Mouse (Mus musculus): ENCODE measurements around the gene Igsf3. TPM values are rescaled to one million over a fixed set of nuclear protein-coding genes. Genes with fewer than 3 reads are reported as not detected.

The Igsf3 gene
- polyA plus RNA-seq, 1 experiment from 2014 or later, result 36.2 TPM

DNA sequence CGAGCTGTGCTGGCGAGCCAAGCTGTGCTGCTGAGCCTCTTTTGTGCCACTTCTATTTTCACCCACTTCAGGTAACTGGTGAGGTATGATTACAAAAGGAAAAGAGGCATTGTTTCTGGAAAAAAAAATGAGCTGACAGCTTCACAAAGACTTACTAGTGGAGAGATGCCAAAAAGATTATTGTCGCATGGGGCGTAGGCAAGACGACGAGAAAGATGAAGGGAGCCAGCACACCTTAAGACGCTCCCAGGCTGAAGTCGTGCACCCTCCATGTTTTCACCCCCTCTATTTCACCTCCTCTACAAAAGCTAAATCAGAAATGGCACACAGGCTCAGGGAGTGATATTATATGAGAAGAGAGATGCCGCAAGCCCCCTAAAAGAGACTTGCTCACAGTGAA, 113.6 kb downstream of the Igsf3 start:
- H3K4me1 ChIP-seq (ENCODE audit: control insufficient read depth, insufficient read depth, low read length), result peaks cover 7% of the 10 kb centered on the region

DNA sequence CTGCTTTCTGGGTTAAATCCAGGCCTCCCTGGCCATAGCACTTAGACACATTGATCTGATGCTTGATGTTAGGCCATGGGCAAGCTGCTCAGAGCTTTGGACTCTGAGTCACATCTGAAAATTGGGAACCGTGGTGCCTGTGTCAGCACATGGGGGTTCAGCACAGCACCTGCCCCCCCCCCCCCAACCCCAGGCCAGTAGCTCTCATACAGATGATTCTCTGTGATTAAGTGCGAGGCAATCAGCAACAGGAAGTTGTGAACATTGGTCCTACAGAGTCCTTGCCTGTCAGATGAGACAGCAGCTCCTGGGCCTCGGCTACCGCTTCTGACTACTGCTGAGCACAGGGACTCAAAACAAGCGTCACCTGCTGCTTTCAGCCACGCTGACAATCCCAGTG, 116.0 kb downstream of the Igsf3 start:
- 79% methylated on average over 6 of the region's 6 CpGs for WGBS
- H3K36me3 ChIP-seq (ENCODE audit: control insufficient read depth, insufficient read depth), result no peaks in the 10 kb centered on the region
- no peak overlapping the region for H3K4me2 ChIP-seq (ENCODE audit: low read depth, low read length)
- no peaks in the 10 kb centered on the region for H3K27me3 ChIP-seq (ENCODE audit: control insufficient read depth, insufficient read depth, low read length)
- no peak overlapping the region for H3K9ac ChIP-seq (ENCODE audit: low read length)
- peaks cover 4% of the 10 kb centered on the region for H3K4me1 ChIP-seq (ENCODE audit: control insufficient read depth, insufficient read depth, low read length)
- no peak for ATAC-seq (replicated peaks; ENCODE audit: extremely low read depth, insufficient read depth, low FRiP score)
- no peak overlapping the region for H3K4me3 ChIP-seq (ENCODE audit: low read length)
- H3K27ac ChIP-seq (ENCODE audit: low read length), result no peak overlapping the region
- no peaks in the 10 kb centered on the region for H3K9me3 ChIP-seq (replicated peaks; ENCODE audit: control insufficient read depth, low read length)

More for the DNA sequence above, 113.6 kb downstream of the Igsf3 start:
- H3K4me3 ChIP-seq (ENCODE audit: low read length), result no peak overlapping the region
- H3K27ac ChIP-seq (ENCODE audit: low read length), result no peak overlapping the region
- H3K27me3 ChIP-seq (ENCODE audit: control insufficient read depth, insufficient read depth, low read length), result no peaks in the 10 kb centered on the region
- H3K4me2 ChIP-seq (ENCODE audit: low read depth, low read length), result no peak overlapping the region
- H3K9me3 ChIP-seq (replicated peaks; ENCODE audit: control insufficient read depth, low read length), result no peaks in the 10 kb centered on the region
- no peak overlapping the region for H3K9ac ChIP-seq (ENCODE audit: low read length)
- H3K36me3 ChIP-seq (ENCODE audit: control insufficient read depth, insufficient read depth), result no peaks in the 10 kb centered on the region
- no peak for ATAC-seq (replicated peaks; ENCODE audit: extremely low read depth, insufficient read depth, low FRiP score)
- WGBS, result 82% methylated on average over 9 of the region's 9 CpGs

DNA sequence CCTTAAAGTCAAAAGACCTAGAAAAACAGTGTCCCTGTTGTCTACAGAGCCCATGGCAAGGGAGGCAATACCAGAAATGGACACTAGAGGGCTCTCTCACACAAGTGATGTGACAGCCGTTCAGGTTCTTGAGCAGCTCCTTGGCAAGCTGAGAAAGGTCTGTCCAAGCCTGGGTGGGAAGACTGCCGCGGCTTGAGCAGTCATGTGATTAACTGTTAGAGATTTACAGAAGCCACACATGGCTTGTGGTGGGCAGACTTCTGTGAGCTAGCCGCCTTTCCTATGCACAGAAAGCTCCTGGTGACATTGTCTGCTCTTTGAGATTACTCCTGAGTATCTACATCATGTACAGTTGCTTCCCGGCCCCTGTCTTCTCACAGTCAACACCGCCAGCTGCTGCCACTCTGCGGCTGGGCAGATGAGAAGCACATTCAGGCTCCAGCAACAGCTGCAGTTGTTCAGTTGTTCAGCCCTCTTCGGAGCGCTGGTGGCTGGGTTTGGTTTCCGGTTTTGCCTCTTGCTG, 117.1 kb downstream of the Igsf3 start:
- peak; percentile 69 for ATAC-seq (replicated peaks; ENCODE audit: extremely low read depth, insufficient read depth, low FRiP score)
- Histone ChIP-seq H3K27ac (ENCODE audit: low read length) (peak overlapping the region; percentile 57), H3K9ac (ENCODE audit: low read length) (0 out of 2 replicates have a peak overlapping the region, but pooled peaks have one; percentile 32), H3K36me3 (ENCODE audit: control insufficient read depth, insufficient read depth) (no peaks in the 10 kb centered on the region), H3K4me2 (ENCODE audit: low read depth, low read length) (peak overlapping the region; percentile 48), H3K9me3 (replicated peaks; ENCODE audit: control insufficient read depth, low read length) (no peaks in the 10 kb centered on the region), H3K4me1 (ENCODE audit: control insufficient read depth, insufficient read depth, low read length) (peaks cover 4% of the 10 kb centered on the region), H3K27me3 (ENCODE audit: control insufficient read depth, insufficient read depth, low read length) (no peaks in the 10 kb centered on the region), H3K4me3 (ENCODE audit: low read length) (0 out of 2 replicates have a peak overlapping the region, but pooled peaks have one; percentile 17)
- 29% methylated on average over 10 of the region's 10 CpGs for WGBS

DNA sequence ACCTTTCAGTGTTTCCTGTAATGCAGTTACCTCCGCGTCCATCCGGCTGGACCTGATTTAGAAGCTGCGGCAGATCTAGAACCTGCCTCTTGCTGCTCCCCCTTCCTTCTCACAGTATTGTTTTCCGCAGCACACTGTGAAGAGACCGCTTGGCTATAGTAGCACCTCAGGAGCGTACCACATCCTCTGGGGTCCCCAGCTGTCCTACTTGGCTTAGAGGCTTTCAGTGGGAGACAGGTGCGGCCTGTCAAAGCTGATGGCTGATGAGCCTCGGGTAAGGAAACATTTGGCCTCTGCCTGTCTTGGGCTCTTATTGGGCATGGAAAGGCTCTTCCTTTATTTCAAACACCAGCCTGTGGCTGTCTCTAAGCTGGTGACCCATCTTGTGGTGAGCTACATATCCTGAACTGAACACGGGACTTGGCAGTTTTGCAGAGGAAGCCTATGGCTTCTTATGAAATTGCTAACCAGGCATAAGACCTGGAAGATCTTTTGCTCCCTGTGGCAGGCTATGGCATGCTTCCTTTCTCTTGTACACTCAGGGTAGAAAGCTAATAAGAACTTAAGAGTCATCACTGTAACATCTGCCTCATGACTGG, 120.6 kb downstream of the Igsf3 start:
- Histone ChIP-seq H3K4me2 (ENCODE audit: low read depth, low read length) (no peak overlapping the region), H3K27me3 (ENCODE audit: control insufficient read depth, insufficient read depth, low read length) (no peaks in the 10 kb centered on the region), H3K36me3 (ENCODE audit: control insufficient read depth, insufficient read depth) (no peaks in the 10 kb centered on the region), H3K27ac (ENCODE audit: low read length) (0 out of 2 replicates have a peak overlapping the region, but pooled peaks have one; percentile 5), H3K9me3 (replicated peaks; ENCODE audit: control insufficient read depth, low read length) (no peaks in the 10 kb centered on the region), H3K9ac (ENCODE audit: low read length) (no peak overlapping the region), H3K4me1 (ENCODE audit: control insufficient read depth, insufficient read depth, low read length) (peaks cover 24% of the 10 kb centered on the region), H3K4me3 (ENCODE audit: low read length) (no peak overlapping the region)
- WGBS, result 83% methylated on average over 10 of the region's 10 CpGs
- no peak for ATAC-seq (replicated peaks; ENCODE audit: extremely low read depth, insufficient read depth, low FRiP score)

DNA sequence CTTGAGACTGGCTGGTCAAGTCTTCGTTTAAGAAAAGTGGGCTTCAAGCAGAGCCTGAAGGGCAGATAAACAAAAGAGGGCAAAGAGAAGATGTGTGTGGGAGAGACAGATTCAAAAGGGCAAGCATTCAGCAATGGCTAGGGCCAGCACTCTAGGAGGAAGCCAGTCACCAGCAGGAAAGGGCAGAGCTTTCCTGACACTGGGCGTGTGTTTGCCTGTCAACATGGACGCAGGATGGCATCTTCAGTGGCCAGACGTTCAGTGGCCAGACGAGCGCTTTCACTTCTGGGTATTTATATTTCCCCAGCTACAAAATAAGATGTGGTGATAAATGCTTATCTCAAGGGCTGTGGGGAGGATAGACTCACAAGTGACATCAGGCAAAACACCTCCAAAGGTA, 123.0 kb downstream of the Igsf3 start:
- H3K36me3 ChIP-seq (ENCODE audit: control insufficient read depth, insufficient read depth), result no peaks in the 10 kb centered on the region
- H3K4me2 ChIP-seq (ENCODE audit: low read depth, low read length), result no peak overlapping the region
- no peaks in the 10 kb centered on the region for H3K27me3 ChIP-seq (ENCODE audit: control insufficient read depth, insufficient read depth, low read length)
- H3K9me3 ChIP-seq (replicated peaks; ENCODE audit: control insufficient read depth, low read length), result no peaks in the 10 kb centered on the region
- peaks cover 20% of the 10 kb centered on the region for H3K4me1 ChIP-seq (ENCODE audit: control insufficient read depth, insufficient read depth, low read length)
- no peak overlapping the region for H3K9ac ChIP-seq (ENCODE audit: low read length)
- no peak for ATAC-seq (replicated peaks; ENCODE audit: extremely low read depth, insufficient read depth, low FRiP score)
- H3K27ac ChIP-seq (ENCODE audit: low read length), result peak overlapping the region; percentile 56; the same call in 1 of the 2 replicates
- WGBS, result 63% methylated on average over 6 of the region's 6 CpGs
- H3K4me3 ChIP-seq (ENCODE audit: low read length), result no peak overlapping the region

DNA sequence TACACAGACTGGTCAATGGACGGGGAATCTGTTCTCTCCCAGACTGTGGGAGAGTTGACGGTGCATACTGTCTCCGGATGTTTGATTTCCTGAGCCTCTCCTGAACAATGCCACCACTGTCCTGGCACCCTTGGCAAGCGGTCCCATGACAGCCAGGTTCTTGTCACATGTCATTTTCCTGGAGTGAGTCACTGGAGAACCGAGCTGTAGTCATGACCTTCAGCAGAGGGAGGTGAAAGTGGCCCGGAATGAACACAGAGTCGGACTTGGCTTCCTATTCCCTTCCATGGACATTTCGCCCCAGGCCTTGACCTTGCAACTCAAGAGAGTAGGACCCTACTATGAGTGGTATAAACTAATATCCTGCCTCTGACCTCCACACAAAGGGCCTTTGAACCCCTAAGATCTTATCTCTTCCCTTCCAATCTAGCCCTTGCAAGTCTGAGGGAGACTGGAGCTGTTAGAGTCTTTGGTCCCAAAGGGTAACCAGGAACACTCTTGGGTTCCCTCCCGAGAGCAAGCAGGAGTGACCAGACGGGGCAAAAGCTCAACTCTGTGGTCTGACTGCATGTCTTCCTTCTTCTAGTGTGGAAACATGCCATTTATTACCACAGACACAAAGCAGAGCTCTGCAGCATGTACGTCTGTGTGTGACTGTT, 123.6 kb downstream of the Igsf3 start:
- Histone ChIP-seq H3K27ac (ENCODE audit: low read length) (peak overlapping the region; percentile 56), H3K4me1 (ENCODE audit: control insufficient read depth, insufficient read depth, low read length) (peaks cover 20% of the 10 kb centered on the region), H3K27me3 (ENCODE audit: control insufficient read depth, insufficient read depth, low read length) (no peaks in the 10 kb centered on the region), H3K4me3 (ENCODE audit: low read length) (no peak overlapping the region), H3K9me3 (replicated peaks; ENCODE audit: control insufficient read depth, low read length) (no peaks in the 10 kb centered on the region), H3K4me2 (ENCODE audit: low read depth, low read length) (no peak overlapping the region), H3K36me3 (ENCODE audit: control insufficient read depth, insufficient read depth) (no peaks in the 10 kb centered on the region), H3K9ac (ENCODE audit: low read length) (no peak overlapping the region)
- WGBS, result 33% methylated on average over 11 of the region's 11 CpGs
- ATAC-seq (replicated peaks; ENCODE audit: extremely low read depth, insufficient read depth, low FRiP score), result peak; percentile 57

DNA sequence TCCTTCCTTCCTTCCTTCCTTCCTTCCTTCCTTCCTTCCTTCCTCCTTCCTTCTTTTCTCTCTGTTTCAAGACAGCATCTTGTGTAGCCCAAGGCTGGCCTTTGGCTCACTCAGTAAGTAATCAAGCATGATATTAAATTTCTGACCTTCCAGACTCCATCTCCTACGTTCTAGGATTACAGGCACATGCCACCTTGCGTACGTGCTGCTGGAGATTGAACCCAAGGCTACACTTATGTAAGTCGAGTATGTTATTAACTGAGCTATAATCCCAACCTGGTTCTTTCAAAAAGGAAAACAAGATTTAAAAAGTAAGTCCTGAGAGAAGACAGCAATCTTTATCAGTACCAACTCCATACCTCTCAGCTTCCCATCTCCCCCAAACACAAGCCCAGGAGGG, 124.7 kb downstream of the Igsf3 start:
- H3K27me3 ChIP-seq (ENCODE audit: control insufficient read depth, insufficient read depth, low read length), result no peaks in the 10 kb centered on the region
- WGBS, result 78% methylated on average over 4 of the region's 4 CpGs
- no peaks in the 10 kb centered on the region for H3K9me3 ChIP-seq (replicated peaks; ENCODE audit: control insufficient read depth, low read length)
- no peak overlapping the region for H3K27ac ChIP-seq (ENCODE audit: low read length)
- H3K4me3 ChIP-seq (ENCODE audit: low read length), result no peak overlapping the region
- ATAC-seq (replicated peaks; ENCODE audit: extremely low read depth, insufficient read depth, low FRiP score), result no peak
- no peaks in the 10 kb centered on the region for H3K36me3 ChIP-seq (ENCODE audit: control insufficient read depth, insufficient read depth)
- H3K4me2 ChIP-seq (ENCODE audit: low read depth, low read length), result no peak overlapping the region
- no peak overlapping the region for H3K9ac ChIP-seq (ENCODE audit: low read length)
- peaks cover 24% of the 10 kb centered on the region for H3K4me1 ChIP-seq (ENCODE audit: control insufficient read depth, insufficient read depth, low read length)

DNA sequence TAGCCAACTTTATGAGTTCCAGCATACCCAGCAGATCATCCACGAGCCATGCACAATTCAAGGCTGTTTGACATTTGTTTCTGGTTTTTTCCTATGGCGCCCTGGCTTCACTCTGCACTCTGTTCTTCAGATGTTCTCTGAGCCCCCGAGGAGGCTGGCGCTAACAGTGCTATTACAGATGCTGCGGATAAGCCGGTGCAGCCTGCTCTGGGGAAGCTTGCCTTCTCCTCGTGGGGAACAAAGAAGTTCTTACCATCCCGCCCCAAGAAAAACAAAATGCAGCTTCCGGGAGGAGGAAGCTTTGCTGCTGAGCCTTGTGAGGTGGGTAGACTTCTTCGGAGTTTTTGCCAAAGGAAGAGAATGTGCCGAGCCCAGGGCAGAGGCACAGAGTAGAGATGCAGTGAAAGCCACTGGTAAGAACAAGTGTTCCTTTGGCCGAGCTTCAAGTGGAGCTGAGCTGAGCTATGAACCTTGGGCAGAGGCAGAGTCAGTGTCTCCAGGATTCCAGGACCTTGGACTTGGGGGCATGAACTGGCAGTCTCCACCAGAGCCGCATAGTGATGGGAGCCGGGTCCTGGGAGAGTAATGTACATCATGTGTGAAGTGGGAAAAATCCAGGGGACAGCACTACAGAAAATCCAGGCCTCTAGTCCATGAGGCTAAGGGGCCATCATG, 125.3 kb downstream of the Igsf3 start:
- Histone ChIP-seq H3K36me3 (ENCODE audit: control insufficient read depth, insufficient read depth) (no peaks in the 10 kb centered on the region), H3K4me3 (ENCODE audit: low read length) (no peak overlapping the region), H3K27ac (ENCODE audit: low read length) (0 out of 2 replicates have a peak overlapping the region, but pooled peaks have one; percentile 9), H3K9ac (ENCODE audit: low read length) (0 out of 2 replicates have a peak overlapping the region, but pooled peaks have one; percentile 7), H3K27me3 (ENCODE audit: control insufficient read depth, insufficient read depth, low read length) (no peaks in the 10 kb centered on the region), H3K4me2 (ENCODE audit: low read depth, low read length) (no peak overlapping the region), H3K4me1 (ENCODE audit: control insufficient read depth, insufficient read depth, low read length) (peaks cover 25% of the 10 kb centered on the region), H3K9me3 (replicated peaks; ENCODE audit: control insufficient read depth, low read length) (no peaks in the 10 kb centered on the region)
- no peak for ATAC-seq (replicated peaks; ENCODE audit: extremely low read depth, insufficient read depth, low FRiP score)
- 36% methylated on average over 14 of the region's 14 CpGs for WGBS

DNA sequence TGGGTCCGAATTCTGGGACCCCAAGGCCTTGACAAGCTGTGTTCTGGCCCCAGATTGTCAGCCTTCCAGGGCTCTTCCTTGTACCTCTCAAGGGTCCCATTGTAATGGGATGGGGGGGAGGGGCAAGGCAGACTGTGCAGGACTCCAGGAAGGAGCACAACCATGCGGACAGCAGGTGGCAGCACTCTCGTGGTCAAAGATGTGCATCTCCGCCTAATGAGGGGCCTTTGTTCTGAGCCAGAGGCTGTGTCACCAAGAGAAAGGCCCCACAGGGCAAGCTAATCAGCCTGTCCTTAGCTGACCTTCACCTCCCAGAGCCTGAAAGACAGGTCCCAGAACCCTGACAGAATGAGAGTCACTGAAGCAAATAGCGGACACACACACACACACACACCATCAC, 129.3 kb downstream of the Igsf3 start:
- H3K36me3 ChIP-seq (ENCODE audit: control insufficient read depth, insufficient read depth), result no peaks in the 10 kb centered on the region
- ATAC-seq (replicated peaks; ENCODE audit: extremely low read depth, insufficient read depth, low FRiP score), result peak; percentile 74
- peak overlapping the region; percentile 90 for H3K27ac ChIP-seq (ENCODE audit: low read length)
- H3K27me3 ChIP-seq (ENCODE audit: control insufficient read depth, insufficient read depth, low read length), result no peaks in the 10 kb centered on the region
- peak overlapping the region; percentile 66; the same call in 1 of the 2 replicates for H3K9ac ChIP-seq (ENCODE audit: low read length)
- WGBS, result 14% methylated on average over 5 of the region's 5 CpGs
- peak overlapping the region; percentile 36; the same call in 1 of the 2 replicates for H3K4me2 ChIP-seq (ENCODE audit: low read depth, low read length)
- H3K4me3 ChIP-seq (ENCODE audit: low read length), result no peak overlapping the region
- H3K4me1 ChIP-seq (ENCODE audit: control insufficient read depth, insufficient read depth, low read length), result peaks cover 31% of the 10 kb centered on the region
- no peaks in the 10 kb centered on the region for H3K9me3 ChIP-seq (replicated peaks; ENCODE audit: control insufficient read depth, low read length)
